Mouse (Mus musculus): ENCODE results near the gene Mid1. TPM values are rescaled to one million over a fixed set of nuclear protein-coding genes. Genes with fewer than 3 reads are reported as not detected.

Mid1 gene
- polyA plus RNA-seq, 1 experiment from 2014 or later, result 1.6 TPM

- Histone ChIP-seq H3K4me3 (ENCODE audit: low read depth, low read length) (peak overlapping the region; percentile 55; the same call in 1 of the 2 replicates), H3K27ac (ENCODE audit: low read depth) (no peak overlapping the region)
- no peak for ATAC-seq
Observed at GRCm38 (mm10) chrX:169881253-169882219, 196.5 kb downstream of the Mid1 start.

GRCm38 (mm10) chrX:169882220-169882609, 197.2 kb downstream of the Mid1 start:
- DNase-seq (no peak), ATAC-seq (no peak)
- Histone ChIP-seq H3K27ac (ENCODE audit: low read depth) (no peak overlapping the region), H3K4me1 (ENCODE audit: insufficient read depth) (no peaks in the 10 kb centered on the region), H3K4me3 (ENCODE audit: low read depth, low read length) (no peak overlapping the region), H3K36me3 (replicated peaks; ENCODE audit: insufficient read depth, low read length) (no peaks in the 10 kb centered on the region), H3K27me3 (ENCODE audit: insufficient read depth, low read length) (no peaks in the 10 kb centered on the region; the same call in 1 of the 2 replicates), H3K9ac (replicated peaks) (no peak overlapping the region), H3K9me3 (ENCODE audit: low read length) (no peaks in the 10 kb centered on the region), H3K4me2 (ENCODE audit: low read depth, low read length) (no peak overlapping the region)
- no peak for TF ChIP-seq EP300 (IDR thresholded peaks at IDR 0.05; ENCODE audit: low read depth)
- TF ChIP-seq CTCF (IDR thresholded peaks at IDR 0.05; ENCODE audit: low read depth), result no peak
- 69% methylated on average over 1 of the region's 1 CpGs for WGBS (ENCODE audit: insufficient replicate concordance)

More at GRCm38 (mm10) chrX:169881253-169882219, 196.5 kb downstream of the Mid1 start:
- H3K4me1 ChIP-seq (ENCODE audit: insufficient read depth), result no peaks in the 10 kb centered on the region
- H3K9ac ChIP-seq (replicated peaks), result no peak overlapping the region
- WGBS (ENCODE audit: insufficient replicate concordance), result 66% methylated on average over 10 of the region's 10 CpGs
- peak overlapping the region; percentile 67 for H3K4me2 ChIP-seq (ENCODE audit: low read depth, low read length)
- TF ChIP-seq EP300 (IDR thresholded peaks at IDR 0.05; ENCODE audit: low read depth), result no peak
- no peak for TF ChIP-seq CTCF (IDR thresholded peaks at IDR 0.05; ENCODE audit: low read depth)
- no peaks in the 10 kb centered on the region for H3K36me3 ChIP-seq (replicated peaks; ENCODE audit: insufficient read depth, low read length)
- no peaks in the 10 kb centered on the region; the same call in 1 of the 2 replicates for H3K27me3 ChIP-seq (ENCODE audit: insufficient read depth, low read length)
- DNase-seq, result no peak
- no peaks in the 10 kb centered on the region for H3K9me3 ChIP-seq (ENCODE audit: low read length)

- Histone ChIP-seq H3K9ac (replicated peaks) (no peak overlapping the region), H3K4me2 (ENCODE audit: low read depth, low read length) (no peak overlapping the region), H3K9me3 (ENCODE audit: low read length) (no peaks in the 10 kb centered on the region), H3K4me1 (ENCODE audit: insufficient read depth) (no peaks in the 10 kb centered on the region), H3K27me3 (ENCODE audit: insufficient read depth, low read length) (no peaks in the 10 kb centered on the region; the same call in 1 of the 2 replicates), H3K27ac (ENCODE audit: low read depth) (no peak overlapping the region), H3K36me3 (replicated peaks; ENCODE audit: insufficient read depth, low read length) (no peaks in the 10 kb centered on the region), H3K4me3 (ENCODE audit: low read depth, low read length) (no peak overlapping the region)
- no peak for TF ChIP-seq EP300 (IDR thresholded peaks at IDR 0.05; ENCODE audit: low read depth)
- TF ChIP-seq CTCF (IDR thresholded peaks at IDR 0.05; ENCODE audit: low read depth), result peak; percentile 47
- ATAC-seq, result no peak
- WGBS (ENCODE audit: insufficient replicate concordance), result 53% methylated on average over 8 of the region's 8 CpGs
- no peak for DNase-seq
Observed at GRCm38 (mm10) chrX:169883536-169884272, 198.7 kb downstream of the Mid1 start.

GRCm38 (mm10) chrX:169890541-169890940, 205.5 kb downstream of the Mid1 start:
- H3K27ac ChIP-seq (ENCODE audit: low read depth), result no peak overlapping the region
- H3K27me3 ChIP-seq (ENCODE audit: insufficient read depth, low read length), result no peaks in the 10 kb centered on the region
- no peaks in the 10 kb centered on the region for H3K9me3 ChIP-seq (ENCODE audit: low read length)
- H3K36me3 ChIP-seq (replicated peaks; ENCODE audit: insufficient read depth, low read length), result no peaks in the 10 kb centered on the region
- no peak overlapping the region for H3K9ac ChIP-seq (replicated peaks)
- no peaks in the 10 kb centered on the region for H3K4me1 ChIP-seq (ENCODE audit: insufficient read depth)
- no peak overlapping the region for H3K4me2 ChIP-seq (ENCODE audit: low read depth, low read length)
- no peak for ATAC-seq
- TF ChIP-seq CTCF (IDR thresholded peaks at IDR 0.05; ENCODE audit: low read depth) (no peak), EP300 (IDR thresholded peaks at IDR 0.05; ENCODE audit: low read depth) (no peak)
- WGBS (ENCODE audit: insufficient replicate concordance), result 59% methylated on average over 4 of the region's 4 CpGs
- no peak overlapping the region for H3K4me3 ChIP-seq (ENCODE audit: low read depth, low read length)
- DNase-seq, result no peak

- no peak overlapping the region for H3K4me3 ChIP-seq (ENCODE audit: low read depth, low read length)
- no peaks in the 10 kb centered on the region for H3K36me3 ChIP-seq (replicated peaks; ENCODE audit: insufficient read depth, low read length)
- no peaks in the 10 kb centered on the region for H3K27me3 ChIP-seq (ENCODE audit: insufficient read depth, low read length)
- 0 out of 2 replicates have a peak overlapping the region, but pooled peaks have one; percentile 35 for H3K4me2 ChIP-seq (ENCODE audit: low read depth, low read length)
- no peak overlapping the region for H3K27ac ChIP-seq (ENCODE audit: low read depth)
- TF ChIP-seq EP300 (IDR thresholded peaks at IDR 0.05; ENCODE audit: low read depth) (no peak), CTCF (IDR thresholded peaks at IDR 0.05; ENCODE audit: low read depth) (no peak)
- DNase-seq (no peak), ATAC-seq (no peak)
- no peak overlapping the region for H3K9ac ChIP-seq (replicated peaks)
- H3K9me3 ChIP-seq (ENCODE audit: low read length), result no peaks in the 10 kb centered on the region
- no peaks in the 10 kb centered on the region for H3K4me1 ChIP-seq (ENCODE audit: insufficient read depth)
Observed at GRCm38 (mm10) chrX:169892100-169892499, 207.1 kb downstream of the Mid1 start.

- Histone ChIP-seq H3K4me3 (ENCODE audit: low read depth, low read length) (no peak overlapping the region), H3K27ac (ENCODE audit: low read depth) (no peak overlapping the region), H3K36me3 (replicated peaks; ENCODE audit: insufficient read depth, low read length) (no peaks in the 10 kb centered on the region), H3K4me1 (ENCODE audit: insufficient read depth) (no peaks in the 10 kb centered on the region), H3K9ac (replicated peaks) (no peak overlapping the region), H3K27me3 (ENCODE audit: insufficient read depth, low read length) (no peaks in the 10 kb centered on the region), H3K9me3 (ENCODE audit: low read length) (no peaks in the 10 kb centered on the region), H3K4me2 (ENCODE audit: low read depth, low read length) (peak overlapping the region; percentile 35; the same call in 1 of the 2 replicates)
- ATAC-seq, result no peak
- TF ChIP-seq CTCF (IDR thresholded peaks at IDR 0.05; ENCODE audit: low read depth) (no peak), EP300 (IDR thresholded peaks at IDR 0.05; ENCODE audit: low read depth) (no peak)
- DNase-seq, result no peak
- WGBS (ENCODE audit: insufficient replicate concordance), result 34% methylated on average over 2 of the region's 2 CpGs
Observed at GRCm38 (mm10) chrX:169892631-169893030, 207.6 kb downstream of the Mid1 start.
